In the genomic region with DNA sequence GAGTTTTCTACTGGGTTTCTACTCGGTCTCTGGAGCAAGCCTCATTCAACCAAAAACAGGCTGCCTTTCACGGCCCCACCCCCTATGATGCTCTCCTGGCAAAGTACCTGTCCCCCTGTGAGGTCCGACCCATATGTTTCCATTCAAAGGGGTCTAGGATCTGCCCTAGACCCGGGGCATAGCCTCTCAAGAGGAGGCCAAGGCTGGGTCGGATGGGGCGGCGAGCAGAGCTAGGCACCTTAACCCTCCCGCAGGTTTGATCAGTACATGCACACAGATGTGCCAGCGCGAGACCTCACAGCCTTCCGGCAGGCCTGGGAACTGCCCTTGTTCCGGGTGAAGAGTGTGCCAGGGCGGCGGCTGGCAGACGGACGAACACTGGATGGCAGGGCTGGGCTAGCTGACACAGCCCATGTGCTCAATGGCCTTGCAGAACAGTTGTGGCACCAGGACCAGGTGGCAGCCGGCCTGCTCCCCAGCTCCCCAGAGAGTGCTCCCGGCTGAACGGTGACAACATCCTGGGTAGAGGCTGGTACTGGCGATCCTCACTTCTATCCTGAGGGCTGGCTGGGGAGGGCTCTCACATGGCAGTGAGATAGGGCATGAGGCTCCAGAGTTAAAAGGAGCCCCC, we compare ENCODE assay signal across 20 mouse cellular contexts. TPM values are rescaled to one million over a fixed set of nuclear protein-coding genes. Genes with fewer than 3 reads are reported as not detected.
DNase-seq lines count a peak whose midpoint lies in the region; ATAC-seq and TF ChIP-seq lines count a peak whose summit lies in the region.
"Had no signal": no experiment of that assay in that cellular context is flagged by ENCODE, and none has a peak within 500 bp of the region (broad histone marks: within the 10 kb centered on the region; RNA-seq: fewer than 3 reads in every experiment).

No protein-coding gene starts in this region.

- H3K9ac ChIP-seq in hindbrain, postnatal 0 days (replicated peaks; ENCODE audit: low read length): no peak overlapping the region
- no peak overlapping the region for H3K9ac ChIP-seq in hindbrain, embryonic 12.5 days
- no peak overlapping the region for H3K9ac ChIP-seq in ES-Bruce4 (ENCODE audit: low read depth, poor library complexity, severe bottlenecking)
- H3K9ac ChIP-seq: heart, embryonic 13.5 days; limb, embryonic 12.5 days; liver, embryonic 15.5 days had no signal

- no peak for TF ChIP-seq EP300 in ES-Bruce4 (IDR thresholded peaks at IDR 0.05; ENCODE audit: insufficient read depth, low read depth, low read length)

- no peaks in the 10 kb centered on the region for H3K4me1 ChIP-seq in hindbrain, postnatal 0 days (ENCODE audit: insufficient read depth, low read length)
- no peaks in the 10 kb centered on the region for H3K4me1 ChIP-seq in hindbrain, embryonic 12.5 days
- no peaks in the 10 kb centered on the region for H3K4me1 ChIP-seq in ES-Bruce4 (ENCODE audit: control insufficient read depth, insufficient read depth, low read length)
- H3K4me1 ChIP-seq: limb, embryonic 12.5 days had no signal

- WGBS in hindbrain, postnatal 0 days: 73% methylated on average over 20 of the region's 20 CpGs
- 89% methylated on average over 20 of the region's 20 CpGs for WGBS in hindbrain, embryonic 12.5 days

- peak; percentile 76 for ATAC-seq in hindbrain, postnatal 0 days
- no peak for ATAC-seq in hindbrain, embryonic 12.5 days (ENCODE audit: low FRiP score)
- ATAC-seq: forebrain, embryonic 14.5 days had no signal

- no peaks in the 10 kb centered on the region for H3K9me3 ChIP-seq in hindbrain, postnatal 0 days (ENCODE audit: low read length)
- no peaks in the 10 kb centered on the region for H3K9me3 ChIP-seq in hindbrain, embryonic 12.5 days (replicated peaks)
- no peaks in the 10 kb centered on the region for H3K9me3 ChIP-seq in ES-Bruce4 (replicated peaks; ENCODE audit: control insufficient read depth, insufficient read depth, low read length, poor library complexity, severe bottlenecking)
- H3K9me3 ChIP-seq: heart, embryonic 13.5 days; limb, embryonic 12.5 days; liver, embryonic 15.5 days had no signal

- peak; percentile 80 to 87 for DNase-seq in cerebellum, postnatal 10 days
- DNase-seq in cerebellum, postnatal 36 days: no peak
- DNase-seq in hindbrain, postnatal 0 days (ENCODE audit: low spot score): peak; percentile 38
- peak; percentile 40 for DNase-seq in brain, adult 2 months (ENCODE audit: low read depth, low spot score)
- DNase-seq in urinary bladder, adult 2 months (ENCODE audit: low spot score): no peak
- DNase-seq: B cell, adult 2 months; kidney, adult 18-20 months; kidney, postnatal 14 days; lung, postnatal 10 days; retina, postnatal 1 day; right cerebral cortex, postnatal 4 days; thymus, postnatal 36 days had no signal

- no peak overlapping the region for H3K27ac ChIP-seq in hindbrain, postnatal 0 days
- no peak overlapping the region for H3K27ac ChIP-seq in hindbrain, embryonic 12.5 days
- H3K27ac ChIP-seq in ES-Bruce4 (ENCODE audit: insufficient read depth, low read length): no peak overlapping the region
- H3K27ac ChIP-seq: heart, embryonic 13.5 days; limb, embryonic 12.5 days; liver, embryonic 15.5 days had no signal

- no peak overlapping the region for H3K4me3 ChIP-seq in hindbrain, postnatal 0 days (ENCODE audit: low read length)
- H3K4me3 ChIP-seq in hindbrain, embryonic 12.5 days: no peak overlapping the region
- H3K4me3 ChIP-seq in ES-Bruce4 (ENCODE audit: low read depth, low read length): 0 out of 2 replicates have a peak overlapping the region, but pooled peaks have one; percentile 5
- H3K4me3 ChIP-seq: heart, embryonic 13.5 days; limb, embryonic 12.5 days; liver, embryonic 15.5 days had no signal

- no peak; the same call in 1 of the 2 replicates for TF ChIP-seq CTCF in hindbrain, postnatal 0 days (IDR thresholded peaks at IDR 0.05; ENCODE audit: low read depth)
- TF ChIP-seq CTCF in ES-Bruce4 (IDR thresholded peaks at IDR 0.05; ENCODE audit: low read depth, low read length): no peak

- H3K36me3 ChIP-seq in hindbrain, postnatal 0 days (ENCODE audit: insufficient read depth, low read length): no peaks in the 10 kb centered on the region
- H3K36me3 ChIP-seq in hindbrain, embryonic 12.5 days: peaks cover 11% of the 10 kb centered on the region; the same call in 1 of the 2 replicates
- no peaks in the 10 kb centered on the region for H3K36me3 ChIP-seq in ES-Bruce4 (ENCODE audit: control insufficient read depth, insufficient read depth, low read length, poor library complexity, severe bottlenecking)
- H3K36me3 ChIP-seq: heart, embryonic 13.5 days; liver, embryonic 15.5 days had no signal

- H3K4me2 ChIP-seq in hindbrain, postnatal 0 days (ENCODE audit: low read depth, low read length): no peak overlapping the region
- no peak overlapping the region for H3K4me2 ChIP-seq in hindbrain, embryonic 12.5 days (replicated peaks)
- H3K4me2 ChIP-seq: heart, embryonic 13.5 days; limb, embryonic 12.5 days; liver, embryonic 15.5 days had no signal

- no peaks in the 10 kb centered on the region for H3K27me3 ChIP-seq in hindbrain, postnatal 0 days (ENCODE audit: insufficient read depth, low read length)
- H3K27me3 ChIP-seq in hindbrain, embryonic 12.5 days: no peaks in the 10 kb centered on the region
- no peaks in the 10 kb centered on the region for H3K27me3 ChIP-seq in ES-Bruce4 (ENCODE audit: control insufficient read depth, insufficient read depth, low read length, poor library complexity, severe bottlenecking)
- H3K27me3 ChIP-seq: heart, embryonic 13.5 days; limb, embryonic 12.5 days; liver, embryonic 15.5 days had no signal

- no peak for TF ChIP-seq POLR2A in ES-Bruce4 (IDR thresholded peaks at IDR 0.05; ENCODE audit: insufficient read depth, low read length)

RNA-seq across cellular contexts. Expression of a gene that starts 5.9 kb away (rescaled TPM):
- 2.4 and 8.7 TPM in 2 replicates for total RNA-seq in hindbrain, postnatal 0 days (2014; rRNA removed)
- polyA plus RNA-seq in hindbrain, postnatal 0 days (2015; fragmentation: Nextera tagmentation; extraction: Ambion mirVana): 3.9 and 4.3 TPM in 2 replicates
- 5.8 and 5.9 TPM in 2 replicates for polyA plus RNA-seq in hindbrain, embryonic 12.5 days (2016; fragmentation: Nextera tagmentation; extraction: Ambion mirVana)
- 1.6 and 2.8 TPM in 2 replicates for polyA plus RNA-seq in ES-Bruce4 (2011; ENCODE audit: insufficient read depth, insufficient read length, low read depth, missing spikeins)
- 2.4 and 2.6 TPM in 2 replicates for polyA plus RNA-seq in urinary bladder, adult 2 months (2012; rRNA removed)

RNA-seq across cellular contexts. Expression of a gene that starts 19.6 kb away (rescaled TPM):
- 1.2 and 2.3 TPM in 2 replicates for total RNA-seq in hindbrain, postnatal 0 days (2014; rRNA removed)
- polyA plus RNA-seq in hindbrain, postnatal 0 days (2015; fragmentation: Nextera tagmentation; extraction: Ambion mirVana): 1.2 TPM in 2 replicates
- 6.1 and 10.9 TPM in 2 replicates for polyA plus RNA-seq in hindbrain, embryonic 12.5 days (2016; fragmentation: Nextera tagmentation; extraction: Ambion mirVana)
- polyA plus RNA-seq in ES-Bruce4 (2011; ENCODE audit: insufficient read depth, insufficient read length, low read depth, missing spikeins): 7.5 and 8.3 TPM in 2 replicates
- polyA plus RNA-seq in urinary bladder, adult 2 months (2012; rRNA removed): 8.3 and 13.5 TPM in 2 replicates
- total RNA-seq: hematopoietic stem cell, adult 5-6 weeks; megakaryocyte, adult 5-6 weeks had no signal

Comparison
In these comparisons a context has a peak if more than half of its experiments do, and no peak if none do; other contexts are left out.
1. DNase-seq: peak in cerebellum, postnatal 10 days (2 of 2), hindbrain, postnatal 0 days (single experiment) and brain, adult 2 months (single experiment); none in cerebellum, postnatal 36 days (0 of 2) and urinary bladder, adult 2 months (single experiment).